Mouse (Mus musculus) embryonic facial prominence, embryonic 10.5 days (tissue): ENCODE data around the gene Rasl10a. TPM values are rescaled to one million over a fixed set of nuclear protein-coding genes. Genes with fewer than 3 reads are reported as not detected.
A peak's percentile ranks its signal among the peaks of the same experiment; 100 is the strongest.

Experiments used
- DNase-seq: peaks from one replicate; pipeline ENCODE4 v3.0.0-alpha.2; 2017; ENCODE audit warnings: low spot score
- H3K27ac ChIP-seq: fragments of 300-500 bp; sonication (generic); replicated peaks from 2 replicates; pipeline ENCODE4 v1.5.1; 2016; ENCODE audit warnings: mild to moderate bottlenecking
- H3K27me3 ChIP-seq: fragments of 300-500 bp; sonication (generic); replicated peaks from 2 replicates; pipeline ENCODE4 v1.6.1; 2016; ENCODE audit warnings: low read depth, mild to moderate bottlenecking; ENCODE audit not compliant: poor library complexity, severe bottlenecking
- H3K36me3 ChIP-seq: fragments of 300-500 bp; sonication (generic); replicated peaks from 2 replicates; pipeline ENCODE4 v1.6.1; 2016; ENCODE audit warnings: mild to moderate bottlenecking, moderate library complexity
- H3K4me1 ChIP-seq: fragments of 300-500 bp; sonication (generic); 2 replicates; pipeline ENCODE4 v1.6.1; 2016
- H3K4me3 ChIP-seq: fragments of 300-500 bp; sonication (generic); 2 replicates; pipeline ENCODE4 v1.5.1; 2016; ENCODE audit warnings: mild to moderate bottlenecking, moderate library complexity
- H3K9me3 ChIP-seq: fragments of 300-500 bp; sonication (generic); 2 replicates; pipeline ENCODE4 v1.6.1; 2016; ENCODE audit warnings: mild to moderate bottlenecking
- WGBS: fragments of 180-500 bp; shearing (Covaris S2); methylation state at CpG from one replicate; pipeline ENCODE4 v1.1.7; 2016; 5-methylcytosine and 5-hydroxymethylcytosine counted together
- polyA plus RNA-seq: library from polyadenylated mRNA; unstranded; fragments of >200 nt; fragmentation: Nextera tagmentation; extraction: Ambion mirVana; gene quantifications from 2 replicates; pipeline ENCODE4 v1.2.1, GENCODE M21; 2016

The Rasl10a gene
- polyA plus RNA-seq: 0.54 and 0.56 TPM in 2 replicates

DNA sequence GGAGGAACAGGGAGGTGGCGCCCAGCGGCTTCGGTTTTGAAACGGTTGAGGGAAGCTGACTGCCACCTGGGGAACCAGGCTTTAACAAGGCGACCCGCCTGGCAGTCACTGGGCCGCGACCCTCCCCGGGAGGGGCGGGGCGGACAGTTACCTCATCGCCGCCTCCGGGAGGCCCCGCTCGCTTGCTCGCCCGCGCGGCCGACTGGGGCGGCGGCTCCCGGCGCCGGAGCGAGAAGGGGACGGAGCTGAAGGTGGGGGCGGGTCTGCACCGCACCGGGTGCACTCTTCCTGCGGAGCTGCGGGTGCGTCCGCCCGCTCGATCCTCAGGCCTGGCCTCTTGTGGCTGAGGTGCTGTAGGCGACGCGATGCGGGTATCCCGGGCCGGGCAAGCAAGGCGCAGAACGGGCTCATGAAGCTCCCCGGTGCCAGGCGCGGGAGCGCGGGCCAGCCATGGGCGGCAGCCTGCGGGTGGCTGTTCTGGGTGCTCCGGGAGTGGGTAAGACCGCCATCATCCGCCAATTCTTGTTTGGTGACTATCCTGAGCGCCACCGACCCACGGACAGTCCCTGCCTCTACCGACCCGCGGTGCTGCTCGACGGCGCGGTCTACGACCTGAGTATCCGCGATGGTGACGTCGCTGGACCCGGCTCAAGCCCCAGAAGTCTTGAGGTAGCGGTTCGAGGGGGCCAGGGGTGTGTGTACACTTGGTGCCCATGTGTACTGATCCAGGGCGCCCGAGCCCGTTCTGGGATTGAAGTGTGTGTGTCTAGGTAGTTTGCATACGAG is at the start of gene Rasl10a:
Gene Rasl10a (plus strand): TSS at position 273 of the 786 bp plus-strand sequence.
- Histone ChIP-seq H3K36me3 (peaks cover 5% of the 10 kb centered on the region; the same call in 1 of the 2 replicates), H3K9me3 (no peaks in the 10 kb centered on the region), H3K4me1 (peaks cover 77% of the 10 kb centered on the region), H3K27me3 (peaks cover 91% of the 10 kb centered on the region), H3K27ac (peak within 1 kb of the TSS; percentile 48; the same call in 1 of the 2 replicates), H3K4me3 (peak within 1 kb of the TSS; percentile 62)
- WGBS: 3% methylated on average over 76 of the region's 77 CpGs
- peak; percentile 63 for DNase-seq

DNA sequence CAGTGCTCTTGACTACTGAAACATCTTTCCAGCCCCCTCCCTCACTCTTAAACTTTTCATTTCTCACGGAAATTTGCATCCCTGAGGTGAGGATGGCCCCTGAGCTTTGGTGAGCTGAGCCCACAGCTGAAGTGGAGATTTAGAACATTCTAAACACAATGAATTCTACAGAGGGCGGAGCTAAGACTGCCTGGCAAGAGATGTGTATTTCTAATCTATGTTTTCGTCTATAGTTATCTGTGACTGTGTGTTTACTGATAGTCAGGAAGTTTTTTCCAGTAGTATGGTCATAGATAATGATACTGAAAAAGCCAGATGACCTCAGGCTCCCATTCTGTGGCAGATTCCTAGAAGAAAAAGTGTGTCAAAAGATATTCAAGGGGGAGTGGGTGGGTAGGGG is 49.1 kb upstream of the Rasl10a start:
- Histone ChIP-seq H3K9me3 (no peaks in the 10 kb centered on the region), H3K4me1 (no peaks in the 10 kb centered on the region), H3K36me3 (peaks cover 30% of the 10 kb centered on the region), H3K27ac (no peak overlapping the region), H3K27me3 (no peaks in the 10 kb centered on the region), H3K4me3 (no peak overlapping the region)
- DNase-seq: no peak
- 85% methylated on average over 3 of the region's 3 CpGs for WGBS

GRCm38 (mm10) chr11:5009354-5010074 is 48.4 kb upstream of the Rasl10a start:
- H3K36me3 ChIP-seq: peaks cover 36% of the 10 kb centered on the region
- no peaks in the 10 kb centered on the region for H3K9me3 ChIP-seq
- no peak for DNase-seq
- no peaks in the 10 kb centered on the region for H3K4me1 ChIP-seq
- H3K27ac ChIP-seq: no peak overlapping the region
- no peak overlapping the region for H3K4me3 ChIP-seq
- 89% methylated on average over 3 of the region's 3 CpGs for WGBS
- no peaks in the 10 kb centered on the region for H3K27me3 ChIP-seq

DNA sequence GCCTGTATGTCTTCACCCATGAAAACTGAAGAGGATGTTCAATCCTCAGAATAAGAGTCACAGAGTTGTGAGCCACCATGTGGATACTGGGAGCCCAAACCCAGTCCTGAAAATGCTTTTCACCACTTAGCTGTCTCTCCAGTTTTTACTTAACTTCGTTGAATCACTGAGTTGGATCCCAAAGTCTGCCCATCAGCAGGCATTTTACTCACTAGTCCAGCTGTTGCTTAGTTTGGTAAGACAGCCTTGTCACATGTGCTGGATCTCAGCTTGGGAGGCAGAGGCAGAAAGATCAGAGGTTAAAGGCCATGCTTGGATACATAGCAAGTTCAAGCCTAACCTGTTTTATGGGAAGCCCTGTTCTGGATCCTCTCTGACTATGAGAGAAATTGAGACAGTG is 47.7 kb upstream of the Rasl10a start:
- Histone ChIP-seq H3K27me3 (no peaks in the 10 kb centered on the region), H3K36me3 (peaks cover 43% of the 10 kb centered on the region), H3K27ac (no peak overlapping the region), H3K4me1 (no peaks in the 10 kb centered on the region), H3K4me3 (no peak overlapping the region), H3K9me3 (no peaks in the 10 kb centered on the region)
- WGBS: 89% methylated on average over 1 of the region's 1 CpGs
- DNase-seq: no peak

- Histone ChIP-seq H3K27me3 (no peaks in the 10 kb centered on the region), H3K4me1 (no peaks in the 10 kb centered on the region), H3K27ac (no peak overlapping the region), H3K4me3 (no peak overlapping the region), H3K9me3 (no peaks in the 10 kb centered on the region), H3K36me3 (peaks cover 55% of the 10 kb centered on the region)
- WGBS: 73% methylated on average over 1 of the region's 1 CpGs
- no peak for DNase-seq
Measured at GRCm38 (mm10) chr11:5011480-5011879, 46.4 kb upstream of the Rasl10a start.

DNA sequence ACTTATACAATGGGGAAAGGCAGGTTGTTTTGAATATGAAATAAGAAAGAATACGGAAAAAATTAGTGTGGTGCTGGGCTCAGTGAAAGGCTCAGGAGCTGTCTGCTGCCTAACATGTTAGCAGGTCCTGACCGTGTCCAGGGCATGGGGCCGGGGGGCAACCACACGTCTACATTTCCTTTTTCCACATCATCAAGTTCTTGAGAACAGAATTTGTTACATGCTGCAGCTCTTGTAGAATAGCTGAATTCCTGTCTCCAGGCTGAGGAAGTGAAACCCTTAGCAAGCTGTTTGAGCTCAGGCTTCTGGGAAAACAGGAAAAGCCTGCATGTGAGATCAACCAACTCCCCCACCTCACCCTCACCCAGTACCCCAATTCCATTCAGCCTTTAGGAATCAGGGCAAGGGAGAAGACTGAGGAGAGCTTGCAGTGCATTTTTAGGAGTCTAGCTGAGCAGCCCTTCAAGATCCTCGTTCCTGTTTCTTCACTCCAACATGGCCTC is 45.7 kb upstream of the Rasl10a start:
- Histone ChIP-seq H3K27ac (no peak overlapping the region), H3K9me3 (no peaks in the 10 kb centered on the region), H3K36me3 (peaks cover 62% of the 10 kb centered on the region), H3K4me1 (no peaks in the 10 kb centered on the region), H3K27me3 (no peaks in the 10 kb centered on the region), H3K4me3 (no peak overlapping the region)
- 87% methylated on average over 5 of the region's 5 CpGs for WGBS
- DNase-seq: no peak

DNA sequence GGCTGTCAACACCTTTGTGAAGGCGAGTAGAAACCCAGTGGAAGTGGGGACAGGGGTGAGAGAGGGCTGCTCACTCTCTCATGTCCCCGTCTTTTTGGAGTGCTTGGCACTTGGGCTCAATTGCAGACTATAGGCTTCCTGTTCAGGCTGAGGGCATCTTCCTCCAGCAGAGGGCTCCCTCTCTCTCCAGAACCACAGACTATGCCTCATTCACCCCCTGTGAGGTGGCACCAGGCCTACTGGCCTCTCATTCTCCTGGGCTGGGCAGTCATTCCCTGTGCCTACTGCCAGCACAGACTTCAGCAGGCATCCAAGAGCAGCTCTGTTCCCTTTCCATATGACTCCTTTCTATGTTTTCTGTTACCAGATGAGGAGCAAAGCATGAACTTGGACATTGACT is 42.2 kb upstream of the Rasl10a start:
- peak; percentile 24 for DNase-seq
- WGBS: 72% methylated on average over 2 of the region's 2 CpGs

GRCm38 (mm10) chr11:5016286-5016685 is 41.6 kb upstream of the Rasl10a start:
- 91% methylated on average over 5 of the region's 5 CpGs for WGBS
- no peaks in the 10 kb centered on the region for H3K9me3 ChIP-seq
- H3K27ac ChIP-seq: no peak overlapping the region
- peaks cover 88% of the 10 kb centered on the region for H3K36me3 ChIP-seq
- H3K4me3 ChIP-seq: no peak overlapping the region
- no peaks in the 10 kb centered on the region for H3K4me1 ChIP-seq
- DNase-seq: no peak
- H3K27me3 ChIP-seq: no peaks in the 10 kb centered on the region

More for the DNA sequence above, 42.2 kb upstream of the Rasl10a start:
- Histone ChIP-seq H3K27ac (no peak overlapping the region), H3K36me3 (peaks cover 86% of the 10 kb centered on the region), H3K4me3 (no peak overlapping the region), H3K27me3 (no peaks in the 10 kb centered on the region), H3K9me3 (no peaks in the 10 kb centered on the region), H3K4me1 (no peaks in the 10 kb centered on the region)

DNA sequence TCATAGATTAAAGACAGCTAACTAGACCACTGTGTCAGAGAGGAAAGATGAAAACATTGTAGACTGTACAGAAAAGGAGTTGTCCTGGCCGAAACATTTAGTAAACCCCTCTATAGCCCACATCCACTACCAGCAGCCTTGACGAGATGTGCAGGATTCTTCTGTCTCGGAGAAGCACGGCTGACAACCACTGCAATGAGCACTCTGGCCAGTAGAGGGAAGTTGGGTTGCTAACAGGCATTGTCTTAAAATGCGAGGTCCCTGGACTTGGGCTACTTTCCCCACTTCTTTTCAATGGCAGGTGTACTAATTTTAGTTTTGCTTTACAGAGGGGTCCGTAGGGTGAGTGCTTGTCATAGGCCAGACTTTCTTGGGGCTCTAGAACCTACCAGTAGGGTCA is 40.4 kb upstream of the Rasl10a start:
- H3K4me1 ChIP-seq: no peaks in the 10 kb centered on the region
- peaks cover 83% of the 10 kb centered on the region for H3K36me3 ChIP-seq
- no peak overlapping the region for H3K27ac ChIP-seq
- no peak overlapping the region for H3K4me3 ChIP-seq
- WGBS: 74% methylated on average over 6 of the region's 6 CpGs
- no peaks in the 10 kb centered on the region for H3K27me3 ChIP-seq
- DNase-seq: peak; percentile 15
- H3K9me3 ChIP-seq: no peaks in the 10 kb centered on the region

- Histone ChIP-seq H3K4me1 (no peaks in the 10 kb centered on the region), H3K9me3 (no peaks in the 10 kb centered on the region), H3K36me3 (peaks cover 86% of the 10 kb centered on the region), H3K27ac (no peak overlapping the region), H3K27me3 (no peaks in the 10 kb centered on the region), H3K4me3 (no peak overlapping the region)
- 96% methylated on average over 1 of the region's 1 CpGs for WGBS
- no peak for DNase-seq
Measured at GRCm38 (mm10) chr11:5025108-5025507, 32.8 kb upstream of the Rasl10a start.

DNA sequence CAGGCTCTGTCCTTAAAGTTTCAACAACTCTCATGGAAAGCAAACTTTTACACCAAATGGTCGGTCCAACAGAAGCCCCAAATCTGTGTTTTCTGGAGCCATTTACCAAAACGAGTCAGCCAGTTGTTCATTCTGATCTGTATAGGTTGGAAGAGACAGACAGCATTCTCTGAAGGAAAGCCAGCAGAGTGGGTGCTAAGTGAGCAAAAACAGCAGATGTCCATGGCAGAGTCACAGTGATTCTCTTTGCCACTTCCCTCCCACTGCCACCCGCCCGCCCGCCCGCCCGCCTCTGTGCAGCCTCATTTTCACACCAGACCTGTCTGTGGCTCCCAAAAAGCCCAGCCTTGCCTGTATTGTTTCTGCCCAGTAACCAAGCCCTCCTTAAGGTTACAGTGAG is 29.7 kb upstream of the Rasl10a start:
- WGBS: 93% methylated on average over 7 of the region's 7 CpGs
- Histone ChIP-seq H3K4me3 (no peak overlapping the region), H3K36me3 (peaks cover 100% of the 10 kb centered on the region), H3K9me3 (no peaks in the 10 kb centered on the region), H3K4me1 (no peaks in the 10 kb centered on the region), H3K27me3 (no peaks in the 10 kb centered on the region), H3K27ac (no peak overlapping the region)
- DNase-seq: no peak

DNA sequence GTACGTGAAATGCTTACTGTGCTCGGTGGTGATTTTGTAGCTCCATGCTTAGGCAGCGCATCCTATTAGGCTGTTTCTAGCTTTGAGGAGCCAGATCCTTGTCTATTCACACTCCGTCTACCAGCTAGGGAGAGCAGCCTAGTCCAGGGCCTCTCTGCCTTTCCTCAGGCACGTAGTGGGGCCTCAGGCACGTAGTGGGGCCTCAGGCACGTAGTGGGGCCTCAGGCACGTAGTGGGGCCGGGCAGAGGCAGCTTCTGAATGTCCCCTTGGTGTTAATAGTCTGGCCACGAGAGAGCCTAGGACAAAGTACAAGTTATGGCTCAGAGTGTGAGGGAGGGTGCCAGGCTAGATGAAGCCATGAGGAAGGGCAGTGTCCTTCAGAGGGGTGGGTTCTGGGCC is 25.2 kb upstream of the Rasl10a start:
- Histone ChIP-seq H3K36me3 (peaks cover 100% of the 10 kb centered on the region), H3K27me3 (no peaks in the 10 kb centered on the region), H3K27ac (no peak overlapping the region), H3K4me3 (no peak overlapping the region), H3K9me3 (no peaks in the 10 kb centered on the region), H3K4me1 (no peaks in the 10 kb centered on the region)
- WGBS: 92% methylated on average over 10 of the region's 10 CpGs
- no peak for DNase-seq

DNA sequence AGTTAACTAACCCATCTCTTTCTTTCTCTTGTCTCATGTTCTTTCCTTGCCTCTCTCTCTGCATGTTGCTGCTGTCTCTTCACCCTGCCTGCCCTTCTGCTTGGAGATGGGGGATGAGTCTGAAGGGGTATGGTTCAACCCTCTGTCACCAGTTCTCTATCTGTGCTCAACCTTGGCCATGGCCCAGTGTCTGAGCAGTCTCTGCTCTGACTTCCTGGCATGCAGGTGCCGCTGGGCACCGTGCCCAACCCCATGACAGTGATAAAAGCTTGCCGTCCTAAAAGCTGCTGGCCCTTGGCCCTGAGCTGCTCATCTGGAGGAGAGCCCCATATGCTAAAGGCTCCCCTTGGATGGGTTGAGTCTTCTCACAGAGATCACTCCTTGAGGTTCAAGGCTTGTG is 24.8 kb upstream of the Rasl10a start:
- no peaks in the 10 kb centered on the region for H3K9me3 ChIP-seq
- WGBS: 95% methylated on average over 3 of the region's 3 CpGs
- H3K27ac ChIP-seq: no peak overlapping the region
- no peak for DNase-seq
- peaks cover 100% of the 10 kb centered on the region for H3K36me3 ChIP-seq
- no peaks in the 10 kb centered on the region for H3K27me3 ChIP-seq
- no peaks in the 10 kb centered on the region for H3K4me1 ChIP-seq
- no peak overlapping the region for H3K4me3 ChIP-seq
